22 mouse cellular contexts compared by ENCODE assay signal in the genomic region with DNA sequence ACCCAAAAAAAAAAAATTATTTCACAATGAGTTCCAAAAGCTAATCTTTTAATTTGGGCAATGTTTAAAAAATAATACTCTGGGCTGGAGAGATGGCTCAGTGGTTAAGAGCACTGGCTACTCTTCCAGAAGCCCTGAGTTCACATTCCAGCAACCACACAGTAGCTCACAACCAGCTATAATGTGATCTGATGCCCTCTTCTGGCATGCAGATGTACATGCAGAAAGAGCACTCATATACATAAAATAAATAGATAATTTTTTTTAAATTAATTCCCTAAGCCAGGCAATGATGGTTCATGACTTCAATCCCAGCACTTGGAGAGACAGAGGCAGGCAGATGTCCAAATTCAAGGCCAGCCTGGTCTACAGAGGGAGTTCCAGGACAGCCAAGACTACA. TPM values are rescaled to one million over a fixed set of nuclear protein-coding genes. Genes with fewer than 3 reads are reported as not detected.
A peak's percentile ranks its signal among the peaks of the same experiment; 100 is the strongest.
DNase-seq lines count a peak whose midpoint lies in the region; ATAC-seq and TF ChIP-seq lines count a peak whose summit lies in the region.
"Had no signal": no experiment of that assay in that cellular context is flagged by ENCODE, and none has a peak within 500 bp of the region (broad histone marks: within the 10 kb centered on the region; RNA-seq: fewer than 3 reads in every experiment).

No protein-coding gene starts in this region.

- no peak overlapping the region for H3K4me2 ChIP-seq in kidney, postnatal 0 days (ENCODE audit: low read length)
- no peak overlapping the region for H3K4me2 ChIP-seq in midbrain, embryonic 11.5 days
- H3K4me2 ChIP-seq in midbrain, embryonic 15.5 days, result no peak overlapping the region
- H3K4me2 ChIP-seq: embryonic facial prominence, embryonic 15.5 days; heart, embryonic 12.5 days; hindbrain, embryonic 14.5 days had no signal

- H3K9me3 ChIP-seq in kidney, postnatal 0 days (replicated peaks; ENCODE audit: low read length), result no peaks in the 10 kb centered on the region
- H3K9me3 ChIP-seq in midbrain, embryonic 11.5 days (ENCODE audit: control insufficient read depth, low read length), result no peaks in the 10 kb centered on the region
- no peaks in the 10 kb centered on the region for H3K9me3 ChIP-seq in midbrain, embryonic 15.5 days
- no peaks in the 10 kb centered on the region for H3K9me3 ChIP-seq in hindbrain, embryonic 10.5 days
- H3K9me3 ChIP-seq: embryonic facial prominence, embryonic 15.5 days; heart, embryonic 12.5 days had no signal

- peak; percentile 36; the same call in 1 of the 2 replicates for TF ChIP-seq CTCF in kidney, postnatal 0 days (IDR thresholded peaks at IDR 0.05; ENCODE audit: low read depth)

- no peak for DNase-seq in kidney, postnatal 0 days (ENCODE audit: low spot score)
- no peak for DNase-seq in kidney, postnatal 36 days
- peak; percentile 14 for DNase-seq in midbrain, embryonic 11.5 days (ENCODE audit: low spot score, missing footprints)
- peak; percentile 42 for DNase-seq in ES-CJ7 (ENCODE audit: low read depth, low spot score)
- no peak for DNase-seq in hindbrain, embryonic 10.5 days (ENCODE audit: low spot score)
- DNase-seq: adrenal gland, postnatal 36 days; cerebellum, adult 11-12 months; cerebellum, postnatal 36 days; gastrocnemius, postnatal 25 days; heart, postnatal 14 days; left cerebral cortex, postnatal 4 days; liver; retina, postnatal 1 day; thymus, postnatal 14 days had no signal

- ATAC-seq in kidney, postnatal 0 days (replicated peaks; ENCODE audit: low FRiP score, low read depth), result no peak
- no peak for ATAC-seq in midbrain, embryonic 11.5 days (ENCODE audit: low FRiP score)
- ATAC-seq in midbrain, embryonic 15.5 days (replicated peaks), result no peak
- no peak for ATAC-seq in megakaryocyte-erythroid progenitor cell, adult 5-6 weeks (replicated peaks; ENCODE audit: low FRiP score, low TSS enrichment, poor library complexity, severe bottlenecking)
- ATAC-seq: forebrain, embryonic 16.5 days; intestine, embryonic 16.5 days; midbrain, embryonic 16.5 days had no signal

- no peak overlapping the region for H3K4me3 ChIP-seq in kidney, postnatal 0 days (replicated peaks; ENCODE audit: low read depth, low read length)
- no peak overlapping the region for H3K4me3 ChIP-seq in midbrain, embryonic 11.5 days (ENCODE audit: low read depth, low read length)
- no peak overlapping the region for H3K4me3 ChIP-seq in midbrain, embryonic 15.5 days
- no peak overlapping the region for H3K4me3 ChIP-seq in hindbrain, embryonic 10.5 days
- H3K4me3 ChIP-seq: embryonic facial prominence, embryonic 15.5 days; heart, embryonic 12.5 days had no signal

- H3K4me1 ChIP-seq in kidney, postnatal 0 days (replicated peaks; ENCODE audit: insufficient read depth, low read length), result peaks cover 7% of the 10 kb centered on the region; the same call in 1 of the 2 replicates
- no peaks in the 10 kb centered on the region for H3K4me1 ChIP-seq in midbrain, embryonic 11.5 days (ENCODE audit: control insufficient read depth, insufficient read depth, low read length)
- peaks cover 10% of the 10 kb centered on the region for H3K4me1 ChIP-seq in midbrain, embryonic 15.5 days
- H3K4me1 ChIP-seq in hindbrain, embryonic 10.5 days (replicated peaks), result peaks cover 17% of the 10 kb centered on the region; the same call in 1 of the 2 replicates

- H3K27ac ChIP-seq in kidney, postnatal 0 days, result no peak overlapping the region
- H3K27ac ChIP-seq in midbrain, embryonic 11.5 days (ENCODE audit: low read depth, low read length), result no peak overlapping the region
- H3K27ac ChIP-seq in midbrain, embryonic 15.5 days, result no peak overlapping the region
- H3K27ac ChIP-seq in hindbrain, embryonic 10.5 days, result no peak overlapping the region
- H3K27ac ChIP-seq: embryonic facial prominence, embryonic 15.5 days; hindbrain, embryonic 14.5 days had no signal

- H3K9ac ChIP-seq in kidney, postnatal 0 days (ENCODE audit: low read depth, low read length), result no peak overlapping the region
- no peak overlapping the region for H3K9ac ChIP-seq in midbrain, embryonic 11.5 days (ENCODE audit: low read length)
- H3K9ac ChIP-seq in midbrain, embryonic 15.5 days, result no peak overlapping the region
- H3K9ac ChIP-seq: embryonic facial prominence, embryonic 15.5 days; heart, embryonic 12.5 days; hindbrain, embryonic 14.5 days had no signal

- H3K36me3 ChIP-seq in kidney, postnatal 0 days (ENCODE audit: insufficient read depth, low read length), result no peaks in the 10 kb centered on the region
- H3K36me3 ChIP-seq in midbrain, embryonic 11.5 days (ENCODE audit: control insufficient read depth, insufficient read depth, low read length), result no peaks in the 10 kb centered on the region
- no peaks in the 10 kb centered on the region for H3K36me3 ChIP-seq in midbrain, embryonic 15.5 days (replicated peaks)
- no peaks in the 10 kb centered on the region for H3K36me3 ChIP-seq in hindbrain, embryonic 10.5 days
- H3K36me3 ChIP-seq: embryonic facial prominence, embryonic 15.5 days; heart, embryonic 12.5 days had no signal

- H3K27me3 ChIP-seq in kidney, postnatal 0 days (ENCODE audit: insufficient read depth, low read length), result no peaks in the 10 kb centered on the region
- H3K27me3 ChIP-seq in midbrain, embryonic 11.5 days (ENCODE audit: control insufficient read depth, insufficient read depth, low read length), result no peaks in the 10 kb centered on the region
- no peaks in the 10 kb centered on the region for H3K27me3 ChIP-seq in midbrain, embryonic 15.5 days (replicated peaks)
- no peaks in the 10 kb centered on the region for H3K27me3 ChIP-seq in hindbrain, embryonic 10.5 days (ENCODE audit: insufficient read depth, poor library complexity, severe bottlenecking)
- H3K27me3 ChIP-seq: embryonic facial prominence, embryonic 15.5 days; heart, embryonic 12.5 days had no signal

RNA-seq across cellular contexts. Expression of gene Ptbp3, which starts 6.2 kb away (rescaled TPM):
- polyA plus RNA-seq in kidney, postnatal 0 days (2015; fragmentation: Nextera tagmentation; extraction: Ambion mirVana), result 64.3 and 64.9 TPM in 2 replicates
- polyA plus RNA-seq in midbrain, embryonic 11.5 days (2014; fragmentation: Nextera tagmentation; extraction: Ambion mirVana), result 29.6 and 31.1 TPM in 2 replicates
- polyA plus RNA-seq in midbrain, embryonic 15.5 days (2015; fragmentation: Nextera tagmentation; extraction: Ambion mirVana), result 16.9 and 18.9 TPM in 2 replicates
- total RNA-seq in megakaryocyte-erythroid progenitor cell, adult 5-6 weeks (2014; fragmentation: Nextera tagmentation), result 153 and 199 TPM in 2 replicates
- total RNA-seq in megakaryocyte-erythroid progenitor cell, adult 5-6 weeks (2017), result 175 and 204 TPM in 2 replicates
- 23.2 and 31.9 TPM in 2 replicates for polyA plus RNA-seq in hindbrain, embryonic 10.5 days (2016; fragmentation: Nextera tagmentation; extraction: Ambion mirVana)

RNA-seq across cellular contexts. Expression of gene Hsdl2, which starts 38.4 kb away (rescaled TPM):
- 40.4 and 46.6 TPM in 2 replicates for polyA plus RNA-seq in kidney, postnatal 0 days (2015; fragmentation: Nextera tagmentation; extraction: Ambion mirVana)
- 30.6 and 34.2 TPM in 2 replicates for polyA plus RNA-seq in midbrain, embryonic 11.5 days (2014; fragmentation: Nextera tagmentation; extraction: Ambion mirVana)
- 29.9 and 32.9 TPM in 2 replicates for polyA plus RNA-seq in midbrain, embryonic 15.5 days (2015; fragmentation: Nextera tagmentation; extraction: Ambion mirVana)
- 28.3 and 35.5 TPM in 2 replicates for total RNA-seq in megakaryocyte-erythroid progenitor cell, adult 5-6 weeks (2014; fragmentation: Nextera tagmentation)
- total RNA-seq in megakaryocyte-erythroid progenitor cell, adult 5-6 weeks (2017), result 48.3 and 54.6 TPM in 2 replicates
- 23.5 and 27.6 TPM in 2 replicates for polyA plus RNA-seq in hindbrain, embryonic 10.5 days (2016; fragmentation: Nextera tagmentation; extraction: Ambion mirVana)

Comparison
In these comparisons a context has a peak if more than half of its experiments do, and no peak if none do; other contexts are left out.
1. DNase-seq: peak in midbrain, embryonic 11.5 days (single experiment) and ES-CJ7 (single experiment); none in kidney, postnatal 0 days (single experiment), kidney, postnatal 36 days (0 of 2) and hindbrain, embryonic 10.5 days (single experiment).